Mouse (Mus musculus) retina, adult 2 months (tissue): ENCODE results near the gene Prrxl1.
A peak's percentile ranks its signal among the peaks of the same experiment; 100 is the strongest.

Source experiments
- DNase-seq: peaks from one replicate; pipeline ENCODE4 v3.0.0-alpha.2; 2012; ENCODE audit warnings: low read depth, low spot score

The Prrxl1 gene

DNA sequence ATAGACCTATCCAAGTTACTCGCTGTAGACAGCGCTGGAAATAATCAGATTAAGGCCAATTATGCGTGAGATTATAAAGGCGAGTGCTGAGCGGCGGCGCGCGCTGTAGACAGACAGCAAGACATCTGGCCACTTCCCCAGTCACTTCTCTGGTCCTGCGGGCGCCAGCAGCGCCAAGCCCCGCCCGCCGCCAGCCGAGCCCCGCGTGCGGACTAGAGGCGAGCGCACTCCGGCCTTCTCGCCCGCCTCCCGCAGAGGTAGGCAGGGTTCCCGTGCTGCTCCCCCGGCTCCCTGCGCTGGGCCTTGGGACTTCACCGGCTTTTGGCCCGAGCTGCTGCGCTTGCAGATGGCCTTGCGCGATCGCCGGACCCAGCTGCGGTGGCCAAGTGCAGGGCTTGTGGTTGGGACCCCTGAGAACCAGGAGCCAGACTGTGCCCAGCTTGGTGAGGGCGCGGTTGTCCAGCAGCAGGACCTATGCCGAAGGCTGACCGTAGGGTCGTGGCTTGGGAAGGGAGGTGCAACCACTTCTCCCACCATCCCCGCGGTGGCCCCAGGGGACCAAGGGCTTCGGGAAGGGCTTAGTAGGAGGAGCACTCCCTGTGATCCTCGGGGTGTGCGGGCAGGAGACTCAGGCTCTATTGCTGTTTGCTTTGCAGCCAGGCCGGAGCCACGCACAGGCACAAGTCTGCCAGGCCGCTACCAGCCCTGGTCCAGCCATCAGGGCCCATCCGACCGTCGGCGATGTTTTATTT lies at the start of gene Prrxl1:
TSS of gene Prrxl1 (plus strand) at position 118 of the 752 bp plus-strand sequence.
- no peak for DNase-seq

DNA sequence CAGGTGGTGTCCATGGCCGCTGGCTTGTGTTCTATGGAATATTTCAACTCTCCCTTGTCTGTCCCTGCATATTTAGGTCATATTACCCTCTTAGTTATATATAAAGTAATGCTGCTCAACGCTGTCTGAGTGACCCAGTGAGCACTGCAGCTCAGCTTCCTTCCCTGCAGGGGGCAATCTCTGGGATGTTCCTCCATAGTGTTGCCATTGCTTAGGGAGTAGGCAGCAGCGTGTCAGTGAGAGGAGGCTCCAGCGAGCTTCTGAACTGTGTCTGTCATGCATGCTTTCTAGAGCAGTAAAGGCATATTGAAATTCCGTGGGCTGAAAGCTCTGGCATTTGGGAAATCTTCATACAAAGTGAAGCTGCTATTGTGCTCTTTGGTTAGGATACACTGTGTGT lies 47.4 kb upstream of the Prrxl1 start:
- no peak for DNase-seq

DNA sequence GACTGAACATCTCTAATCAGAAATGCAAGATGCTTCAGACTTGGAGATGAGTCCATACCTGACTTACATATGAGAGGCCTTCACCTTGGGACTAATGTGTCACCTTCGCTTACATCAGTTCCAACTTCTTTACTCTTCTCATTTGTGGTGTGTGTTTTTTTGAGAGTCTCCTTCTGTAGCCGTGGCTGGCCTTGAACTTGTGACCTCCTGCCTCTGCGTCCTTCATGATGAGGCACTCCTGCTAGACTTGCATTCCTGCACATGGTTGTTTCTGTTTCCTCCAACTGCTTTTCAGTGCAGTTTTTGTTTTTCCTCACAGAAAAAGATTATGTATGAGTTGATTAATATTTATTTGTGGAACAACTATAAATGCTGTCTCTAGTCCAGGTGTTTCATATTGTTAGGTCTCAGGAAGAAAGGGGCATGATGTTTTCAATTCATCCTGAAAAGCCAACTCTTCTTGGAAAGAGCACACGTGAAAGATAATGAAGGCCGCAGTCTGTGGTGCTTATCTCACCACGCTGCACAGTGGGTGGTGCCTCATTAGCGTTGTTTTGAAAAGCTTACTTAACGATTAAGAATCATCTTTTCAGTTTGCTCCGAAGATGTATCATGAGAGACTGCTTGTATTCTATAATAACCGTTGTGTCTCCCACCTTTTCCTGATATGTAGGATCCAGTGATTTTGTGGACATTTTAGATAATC lies 45.9 kb upstream of the Prrxl1 start:
- no peak for DNase-seq

DNA sequence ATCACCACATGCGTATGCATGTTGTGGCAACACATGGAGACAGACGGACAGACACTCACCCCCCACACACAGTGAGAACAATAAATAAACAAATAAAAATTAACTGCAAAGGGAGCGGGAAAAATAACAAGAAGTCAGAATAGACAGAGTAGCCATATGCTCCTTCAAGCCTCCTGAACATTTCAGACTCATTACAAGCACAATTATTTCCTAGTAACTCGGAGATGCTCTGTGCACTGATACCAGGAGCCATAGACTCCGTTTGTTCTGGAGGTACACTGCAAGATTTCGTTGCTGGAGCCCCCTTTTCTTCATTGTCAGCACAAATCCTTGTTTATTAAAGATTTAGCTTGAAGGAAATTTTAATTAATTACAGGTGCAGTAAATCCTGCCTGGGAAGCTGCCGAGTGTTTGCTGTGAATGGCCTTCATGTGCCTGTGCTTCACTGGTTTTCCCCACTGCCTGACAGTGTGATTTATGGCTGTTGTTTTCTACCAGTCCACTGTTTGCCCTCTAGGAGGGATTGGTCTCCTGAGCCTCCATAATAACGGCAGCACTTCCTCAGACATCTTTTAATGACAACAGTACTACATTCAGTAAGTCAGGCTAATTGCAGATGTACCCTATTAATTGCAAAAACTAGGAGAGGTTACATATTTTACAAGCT lies 44.2 kb upstream of the Prrxl1 start:
- DNase-seq: no peak

DNA sequence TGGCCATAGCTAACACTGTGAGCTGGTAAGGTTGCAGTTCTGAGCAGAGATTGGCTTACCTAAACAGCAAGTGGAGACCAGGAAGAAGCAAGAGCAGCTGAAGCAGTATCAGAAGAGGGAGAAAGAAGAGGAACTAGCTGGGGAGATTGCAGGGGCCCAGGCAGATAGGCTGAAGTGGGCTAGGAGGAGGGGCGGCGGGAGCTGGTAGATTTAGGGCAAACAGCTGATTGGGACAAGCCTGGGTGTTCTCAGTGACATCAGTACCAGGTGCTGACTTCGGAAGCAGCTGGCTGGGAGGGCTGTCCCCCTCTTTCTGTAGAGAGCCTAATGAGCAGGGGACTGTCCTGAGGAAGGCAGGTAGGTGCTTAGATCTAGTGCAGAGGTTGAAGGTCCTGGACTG lies 37.8 kb upstream of the Prrxl1 start:
- DNase-seq: no peak

DNA sequence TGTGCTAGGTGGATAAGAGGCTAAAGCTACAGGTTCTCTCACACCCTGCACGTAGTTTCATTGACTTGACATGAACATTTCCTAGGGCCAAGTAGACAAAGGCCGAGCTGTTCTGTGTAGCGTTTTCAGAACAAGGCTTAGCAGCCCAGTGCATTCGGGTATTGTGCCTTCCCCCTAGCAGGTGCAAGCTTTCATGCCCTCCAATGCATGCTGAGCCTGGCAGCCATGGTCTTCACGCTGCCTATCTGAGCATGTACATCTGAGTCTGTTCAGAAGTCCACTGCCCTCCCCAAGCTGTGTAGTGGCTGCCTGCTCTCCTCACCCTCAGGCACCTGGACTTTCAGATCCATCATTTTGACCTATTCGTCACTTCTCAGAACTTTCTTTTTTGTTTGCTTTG lies 35.5 kb upstream of the Prrxl1 start:
- DNase-seq: no peak

GRCm38 (mm10) chr14:32572519-32572918 lies 26.7 kb upstream of the Prrxl1 start:
- no peak for DNase-seq

GRCm38 (mm10) chr14:32578420-32578819 lies 20.8 kb upstream of the Prrxl1 start:
- DNase-seq: no peak

DNA sequence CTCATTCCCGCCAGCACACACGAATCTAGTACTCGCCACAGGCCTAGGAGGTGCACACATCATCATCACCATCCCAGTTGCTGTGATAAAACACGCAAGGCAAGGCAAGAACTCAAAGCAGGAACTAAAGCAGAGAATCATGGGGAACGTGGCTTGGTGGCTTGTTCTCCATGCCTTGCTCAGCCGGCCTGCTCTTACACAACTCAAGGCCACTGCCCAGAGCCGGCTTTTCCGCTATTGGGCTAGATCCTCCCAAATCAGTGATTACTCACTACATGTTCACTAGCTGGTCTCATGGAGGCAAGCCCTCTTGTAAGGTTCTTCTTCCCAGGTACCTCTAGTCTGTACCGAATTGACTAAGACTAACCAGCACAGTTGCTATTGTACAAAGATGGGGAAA lies 15.5 kb upstream of the Prrxl1 start:
- no peak for DNase-seq

- DNase-seq: peak; percentile 30
Observed at GRCm38 (mm10) chr14:32587013-32587784, 12.0 kb upstream of the Prrxl1 start.

DNA sequence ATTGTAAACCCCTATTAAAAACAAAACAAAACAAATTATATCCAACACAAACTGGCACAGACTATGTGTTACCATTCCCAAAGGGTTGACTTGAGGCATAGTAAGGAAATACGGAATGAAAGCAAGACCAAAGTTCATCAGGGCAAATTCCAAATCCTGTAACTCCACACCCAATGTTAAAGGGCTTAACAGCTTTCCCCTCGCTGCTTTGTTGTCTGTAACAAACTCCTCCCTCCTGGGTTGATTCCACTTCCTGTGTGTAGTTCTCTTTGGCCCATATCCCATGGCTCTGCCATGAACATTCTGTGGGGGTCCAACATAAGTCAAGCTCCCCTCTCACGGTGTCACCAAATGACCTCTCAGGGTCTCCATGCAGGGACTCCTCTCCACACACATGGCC lies 8.8 kb upstream of the Prrxl1 start:
- DNase-seq: no peak

DNA sequence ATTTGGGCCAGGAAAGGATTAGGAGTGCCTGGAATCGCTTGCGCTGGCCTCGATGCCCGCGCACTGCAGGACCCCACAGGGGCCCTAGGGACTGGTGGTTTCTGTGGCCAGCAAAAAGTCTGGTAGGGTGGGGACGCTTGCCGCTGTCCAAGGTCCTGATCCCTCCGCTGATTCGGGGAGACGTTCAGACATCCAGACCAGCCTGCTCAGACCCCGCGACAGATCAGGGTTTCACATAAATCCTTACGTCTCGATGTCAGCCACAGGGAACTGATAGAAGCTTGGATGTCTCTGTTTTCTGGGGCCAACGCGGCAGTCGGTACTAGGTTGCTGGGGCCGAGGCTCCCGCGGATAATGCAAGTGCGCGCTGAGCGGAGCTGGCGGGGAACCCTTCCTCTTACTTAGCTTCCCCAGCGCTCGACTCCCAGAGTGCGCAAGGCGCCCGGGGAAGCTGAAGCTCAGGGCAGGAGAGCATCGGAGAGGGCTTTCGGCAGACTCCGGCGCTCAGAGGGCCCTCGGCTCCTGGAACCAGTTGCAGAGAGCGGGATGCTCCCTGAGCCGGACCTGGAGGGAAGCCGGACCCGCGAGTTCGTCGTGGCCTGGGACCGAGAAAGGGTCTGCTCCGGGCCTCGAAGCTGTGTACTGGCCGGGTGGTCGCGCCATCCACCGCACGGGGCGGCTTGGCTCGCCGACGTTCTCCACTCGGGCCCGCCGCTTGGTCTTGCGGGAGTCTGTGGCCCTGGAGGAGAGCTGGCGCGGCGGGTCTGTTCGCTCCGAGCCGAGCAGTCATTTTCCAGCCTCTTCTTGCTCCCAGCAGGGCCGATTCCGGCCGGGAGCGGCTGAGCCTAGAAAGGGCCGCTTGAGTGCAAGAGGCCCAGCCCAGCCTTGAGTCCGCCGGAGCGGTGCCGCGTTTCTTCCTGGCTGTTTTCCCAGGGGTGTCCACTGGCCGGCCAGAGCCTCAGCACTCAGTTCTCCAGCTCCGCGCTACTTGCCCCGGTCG lies 1.7 kb upstream of the Prrxl1 start:
- no peak for DNase-seq

- no peak for DNase-seq
Observed at GRCm38 (mm10) chr14:32598437-32599219, 579 bp upstream of the Prrxl1 start.

GRCm38 (mm10) chr14:32600110-32600509 lies 903 bp downstream of the Prrxl1 start:
- DNase-seq: no peak

GRCm38 (mm10) chr14:32605508-32605907 lies 6.3 kb downstream of the Prrxl1 start:
- DNase-seq: no peak

DNA sequence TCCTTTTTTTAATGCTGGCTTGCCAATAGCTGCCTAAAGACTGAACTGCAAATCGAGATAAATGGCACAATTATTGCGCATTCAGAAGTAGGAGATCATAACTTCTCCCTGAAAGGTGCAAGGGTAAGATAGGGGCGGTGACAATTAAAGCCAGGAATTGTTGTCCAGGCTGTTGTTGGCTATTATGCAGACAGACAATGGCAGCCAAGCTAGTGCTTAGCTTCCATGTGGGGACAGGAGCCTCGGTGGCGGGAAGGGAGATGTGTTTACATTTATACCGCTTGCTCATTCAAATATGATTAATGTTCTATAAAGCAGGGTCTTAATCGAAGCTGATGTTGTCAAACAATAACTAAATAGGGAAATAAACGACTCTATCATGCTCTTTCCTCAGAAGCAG lies 7.1 kb downstream of the Prrxl1 start:
- DNase-seq: no peak

- DNase-seq: no peak
Observed at GRCm38 (mm10) chr14:32609392-32609791, 10.2 kb downstream of the Prrxl1 start.

DNA sequence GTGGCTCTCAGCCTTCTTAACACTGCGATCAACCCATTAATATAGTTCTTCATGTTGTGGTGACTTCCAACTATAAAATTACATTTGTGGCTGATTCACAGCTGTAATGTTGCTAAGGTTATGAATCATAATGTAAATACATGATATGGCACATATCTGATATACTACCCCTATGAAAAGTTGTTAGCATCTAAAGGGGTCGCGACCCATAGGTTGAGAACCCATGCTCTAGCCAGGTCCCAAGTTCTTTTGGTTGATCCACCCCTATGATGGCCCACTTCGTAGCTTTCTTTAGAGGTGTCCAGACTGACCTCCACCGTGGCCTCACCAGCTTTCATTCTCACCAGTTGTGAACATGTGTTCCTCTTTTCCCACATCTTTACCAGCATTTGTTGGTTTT lies 18.0 kb downstream of the Prrxl1 start:
- DNase-seq: no peak

DNA sequence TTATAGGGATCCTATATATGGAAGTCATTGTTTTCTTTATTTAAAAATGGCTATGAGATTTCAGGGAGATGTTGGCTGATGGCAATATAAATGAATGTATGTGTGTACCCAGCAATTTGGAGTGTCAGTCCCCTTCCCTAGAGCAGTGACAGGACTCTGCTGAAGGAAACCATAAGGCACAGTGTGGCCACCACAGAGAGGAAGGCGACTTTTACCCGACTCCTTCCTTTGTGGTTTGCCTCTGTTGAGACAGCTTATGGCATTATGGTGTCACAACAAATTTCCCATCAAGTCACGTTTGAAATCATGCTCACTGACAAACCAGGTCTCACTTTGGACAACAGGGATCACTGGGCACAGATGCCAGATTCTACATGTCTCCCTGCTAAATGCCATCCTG lies 25.0 kb downstream of the Prrxl1 start:
- DNase-seq: no peak

- no peak for DNase-seq
Observed at GRCm38 (mm10) chr14:32624811-32625210, 25.6 kb downstream of the Prrxl1 start.
